Mouse (Mus musculus) myocyte (in vitro differentiated cells): ENCODE data around the gene Morn1. TPM values are rescaled to one million over a fixed set of nuclear protein-coding genes. Genes with fewer than 3 reads are reported as not detected.

Experiments
- H3K27me3 ChIP-seq: one replicate; pipeline ENCODE4 v1.6.1; 2011; ENCODE audit not compliant: control insufficient read depth, insufficient read depth, insufficient read length
- H3K36me3 ChIP-seq: one replicate; pipeline ENCODE4 v1.6.1; 2011; ENCODE audit not compliant: control insufficient read depth, insufficient read depth
- H3K4me2 ChIP-seq: one replicate; pipeline ENCODE4 v1.6.1; 2011; ENCODE audit warnings: low read depth, control low read depth
- H3K4me3 ChIP-seq: one replicate; pipeline ENCODE4 v1.5.1; 2011; ENCODE audit warnings: mild to moderate bottlenecking, control low read depth, moderate library complexity
- H3K79me2 ChIP-seq: one replicate; pipeline ENCODE4 v1.6.1; 2011; ENCODE audit not compliant: control insufficient read depth, insufficient read depth
- H3ac ChIP-seq: one replicate; pipeline ENCODE4 v1.6.1; 2011; ENCODE audit not compliant: control insufficient read depth, insufficient read length
- CEBPB ChIP-seq: IDR thresholded peaks from 2 replicates; pipeline ENCODE4 v1.6.1; 2011; ENCODE audit warnings: mild to moderate bottlenecking, moderate library complexity; ENCODE audit not compliant: poor library complexity, insufficient read depth, severe bottlenecking
- E2F4 ChIP-seq: IDR thresholded peaks from one replicate; pipeline ENCODE4 v1.6.1; 2011; ENCODE audit warnings: mild to moderate bottlenecking, control low read depth, moderate library complexity; ENCODE audit not compliant: insufficient read depth
- MAX ChIP-seq: IDR thresholded peaks from one replicate; pipeline ENCODE4 v1.6.1; 2011; ENCODE audit warnings: low read depth, mild to moderate bottlenecking, control low read depth
- MYOD1 ChIP-seq, 3 experiments: IDR thresholded peaks; one replicate each; pipeline ENCODE4 v1.6.1; 2011; ENCODE audit warnings: control low read depth in 2 of 3, low read depth in 2 of 3, mild to moderate bottlenecking in 2 of 3, moderate library complexity in 1 of 3; ENCODE audit not compliant: insufficient read length in 2 of 3, control insufficient read depth in 1 of 3
- MYOG ChIP-seq, 3 experiments: IDR thresholded peaks; one replicate each; pipeline ENCODE4 v1.6.1; 2011; ENCODE audit warnings: control low read depth in 2 of 3, low read depth in 2 of 3, mild to moderate bottlenecking in 2 of 3; ENCODE audit not compliant: insufficient read length in 2 of 3, control insufficient read depth in 1 of 3, insufficient read depth in 1 of 3
- POLR2A ChIP-seq: IDR thresholded peaks from one replicate; pipeline ENCODE4 v1.6.1; 2011; ENCODE audit warnings: low read depth, mild to moderate bottlenecking, control low read depth, moderate library complexity; ENCODE audit not compliant: insufficient read length
- POLR2AphosphoS2 ChIP-seq: IDR thresholded peaks from one replicate; pipeline ENCODE4 v1.6.1; 2011; ENCODE audit warnings: low read depth, control low read depth; ENCODE audit not compliant: insufficient read length
- REST ChIP-seq: IDR thresholded peaks from one replicate; pipeline ENCODE4 v1.6.1; 2011; ENCODE audit warnings: mild to moderate bottlenecking, control low read depth, moderate library complexity; ENCODE audit not compliant: insufficient read depth, insufficient read length
- SRF ChIP-seq: IDR thresholded peaks from one replicate; pipeline ENCODE4 v1.6.1; 2011; ENCODE audit warnings: low read depth; ENCODE audit not compliant: control insufficient read depth, insufficient read length
- TCF12 ChIP-seq: IDR thresholded peaks from one replicate; pipeline ENCODE4 v1.6.1; 2011; ENCODE audit warnings: mild to moderate bottlenecking, control low read depth; ENCODE audit not compliant: poor library complexity, insufficient read depth, severe bottlenecking
- TCF3 ChIP-seq: IDR thresholded peaks from one replicate; pipeline ENCODE4 v1.6.1; 2011; ENCODE audit warnings: low read depth, control low read depth; ENCODE audit not compliant: insufficient read length
- USF1 ChIP-seq: IDR thresholded peaks from one replicate; pipeline ENCODE4 v1.6.1; 2011; ENCODE audit warnings: low read depth, mild to moderate bottlenecking, control low read depth, moderate library complexity
- polyA plus RNA-seq: library from polyadenylated mRNA; unstranded; fragments of >200 nt; fragmentation: generic; extraction: Trizol; gene quantifications from one replicate; pipeline ENCODE4 v1.2.1, GENCODE M21; 2012; ENCODE audit warnings: missing spikeins

Morn1 gene
- polyA plus RNA-seq, 1 experiment, result 2.6 TPM

- H3K4me2 ChIP-seq, result no peak overlapping the region
- H3K79me2 ChIP-seq, result no peaks in the 10 kb centered on the region
- no peak overlapping the region for H3K4me3 ChIP-seq
- H3K36me3 ChIP-seq, result no peaks in the 10 kb centered on the region
- H3ac ChIP-seq, result no peak overlapping the region
- H3K27me3 ChIP-seq, result no peaks in the 10 kb centered on the region
- no peak for TF ChIP-seq MYOD1 (IDR thresholded peaks at IDR 0.05; ENCODE audit: control insufficient read depth in 1 of 3, insufficient read length in 2 of 3, low read depth in 2 of 3)
These were observed 11.1 kb downstream of the Morn1 start for GRCm38 (mm10) chr4:155097452-155097851.

GRCm38 (mm10) chr4:155098572-155098971 is 12.2 kb downstream of the Morn1 start:
- Histone ChIP-seq H3K4me2 (no peak overlapping the region), H3K4me3 (no peak overlapping the region), H3K27me3 (no peaks in the 10 kb centered on the region), H3K36me3 (no peaks in the 10 kb centered on the region), H3K79me2 (no peaks in the 10 kb centered on the region), H3ac (no peak overlapping the region)
- TF ChIP-seq MYOG (IDR thresholded peaks at IDR 0.05; ENCODE audit: control insufficient read depth in 1 of 3, insufficient read depth in 1 of 3, insufficient read length in 2 of 3, low read depth in 2 of 3), result peak in 1 of 3 experiments; percentile 26
- TF ChIP-seq MAX, result no peak
- TF ChIP-seq POLR2AphosphoS2, result no peak
- no peak for TF ChIP-seq POLR2A
- no peak for TF ChIP-seq REST
- TF ChIP-seq CEBPB, result no peak
- TF ChIP-seq MYOD1 (IDR thresholded peaks at IDR 0.05; ENCODE audit: control insufficient read depth in 1 of 3, insufficient read length in 2 of 3, low read depth in 2 of 3), result peak in 2 of 3 experiments; percentile 14 to 71
- TF ChIP-seq USF1, result no peak
- no peak for TF ChIP-seq SRF
- no peak for TF ChIP-seq E2F4
- no peak for TF ChIP-seq TCF12
- TF ChIP-seq TCF3, result no peak

GRCm38 (mm10) chr4:155107886-155108285 is 21.5 kb downstream of the Morn1 start:
- no peak for TF ChIP-seq TCF3
- TF ChIP-seq USF1, result no peak
- TF ChIP-seq CEBPB, result no peak
- no peak for TF ChIP-seq MYOD1 (IDR thresholded peaks at IDR 0.05; ENCODE audit: control insufficient read depth in 1 of 3, insufficient read length in 2 of 3, low read depth in 2 of 3)
- TF ChIP-seq POLR2AphosphoS2, result no peak
- TF ChIP-seq REST, result no peak
- TF ChIP-seq E2F4, result no peak
- no peak for TF ChIP-seq MYOG (IDR thresholded peaks at IDR 0.05; ENCODE audit: control insufficient read depth in 1 of 3, insufficient read depth in 1 of 3, insufficient read length in 2 of 3, low read depth in 2 of 3)
- no peak for TF ChIP-seq TCF12
- TF ChIP-seq MAX, result no peak
- no peak for TF ChIP-seq POLR2A
- no peak for TF ChIP-seq SRF
- Histone ChIP-seq H3K79me2 (no peaks in the 10 kb centered on the region), H3K4me2 (no peak overlapping the region)

DNA sequence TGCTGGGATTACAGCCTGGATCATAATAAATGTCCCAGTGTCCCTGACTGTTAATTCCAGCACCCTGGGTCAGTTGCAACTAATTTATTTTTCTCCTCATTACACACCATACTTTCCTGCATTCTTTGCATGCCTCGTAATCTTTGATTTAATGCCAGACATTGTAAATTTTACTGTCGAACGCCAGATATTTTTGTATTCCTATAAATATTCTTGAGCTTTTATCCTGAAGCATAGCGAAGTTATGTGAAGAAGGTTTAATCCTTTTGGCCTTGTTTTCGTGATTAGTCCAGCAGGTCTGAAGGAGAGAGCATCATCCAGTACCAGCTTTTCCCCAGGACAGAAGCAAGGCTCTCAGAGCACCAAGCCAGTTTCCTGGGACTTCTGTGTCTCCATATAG is 23.1 kb downstream of the Morn1 start:
- TF ChIP-seq TCF12, result no peak
- no peak for TF ChIP-seq MYOD1 (IDR thresholded peaks at IDR 0.05; ENCODE audit: control insufficient read depth in 1 of 3, insufficient read length in 2 of 3, low read depth in 2 of 3)
- TF ChIP-seq CEBPB, result no peak
- TF ChIP-seq SRF, result no peak
- no peak for TF ChIP-seq USF1
- TF ChIP-seq POLR2AphosphoS2, result no peak
- TF ChIP-seq REST, result no peak
- no peak for TF ChIP-seq MYOG (IDR thresholded peaks at IDR 0.05; ENCODE audit: control insufficient read depth in 1 of 3, insufficient read depth in 1 of 3, insufficient read length in 2 of 3, low read depth in 2 of 3)
- TF ChIP-seq POLR2A, result no peak
- no peak for TF ChIP-seq TCF3
- TF ChIP-seq MAX, result no peak
- no peak for TF ChIP-seq E2F4
- no peak overlapping the region for H3ac ChIP-seq
- no peaks in the 10 kb centered on the region for H3K27me3 ChIP-seq
- H3K4me2 ChIP-seq, result no peak overlapping the region
- H3K36me3 ChIP-seq, result no peaks in the 10 kb centered on the region
- no peaks in the 10 kb centered on the region for H3K79me2 ChIP-seq
- no peak overlapping the region for H3K4me3 ChIP-seq

More at GRCm38 (mm10) chr4:155107886-155108285, 21.5 kb downstream of the Morn1 start:
- Histone ChIP-seq H3K4me3 (no peak overlapping the region), H3ac (no peak overlapping the region), H3K27me3 (no peaks in the 10 kb centered on the region), H3K36me3 (no peaks in the 10 kb centered on the region)

GRCm38 (mm10) chr4:155113766-155114410 is 27.5 kb downstream of the Morn1 start:
- Histone ChIP-seq H3K79me2 (no peaks in the 10 kb centered on the region), H3K4me2 (peak overlapping the region; percentile 48), H3K27me3 (no peaks in the 10 kb centered on the region), H3K36me3 (no peaks in the 10 kb centered on the region), H3ac (no peak overlapping the region), H3K4me3 (no peak overlapping the region)
- TF ChIP-seq SRF (no peak), POLR2A (no peak), TCF3 (no peak), CEBPB (no peak), MYOD1 (IDR thresholded peaks at IDR 0.05; ENCODE audit: control insufficient read depth in 1 of 3, insufficient read length in 2 of 3, low read depth in 2 of 3) (no peak), REST (no peak), E2F4 (no peak), USF1 (no peak), POLR2AphosphoS2 (no peak), TCF12 (no peak), MAX (no peak), MYOG (IDR thresholded peaks at IDR 0.05; ENCODE audit: control insufficient read depth in 1 of 3, insufficient read depth in 1 of 3, insufficient read length in 2 of 3, low read depth in 2 of 3) (no peak)
